Mouse (Mus musculus) brain, embryonic 14.5 days (tissue): ENCODE measurements at regions not wholly inside any gene's neighbourhood (a gene's known extent, or its start where the extent isn't known, plus 50 kb on each side); places are given as distances from the start of the nearest gene placed in this dataset.
A peak's percentile ranks its signal among the peaks of the same experiment; 100 is the strongest.

Source experiments
- DNase-seq: peaks from one replicate; pipeline ENCODE4 v3.0.0-alpha.2; 2011; ENCODE audit warnings: low read depth
- CTCF ChIP-seq: fragments of 200-500 bp; IDR thresholded peaks from 2 replicates; pipeline ENCODE4 v1.5.1; 2012; ENCODE audit warnings: inconsistent platforms, mild to moderate bottlenecking, moderate library complexity, borderline replicate concordance; ENCODE audit not compliant: insufficient read depth, insufficient read length; ENCODE audit errors: extremely low read depth
- POLR2A ChIP-seq: fragments of 200-500 bp; IDR thresholded peaks from 2 replicates; pipeline ENCODE4 v1.6.1; 2012; ENCODE audit warnings: mild to moderate bottlenecking, inconsistent platforms, borderline replicate concordance; ENCODE audit not compliant: poor library complexity, insufficient read depth, insufficient read length, severe bottlenecking; ENCODE audit errors: extremely low read depth

GRCm38 (mm10) chr15:18189622-18190308 is 629.0 kb upstream of the Cdh10 start:
- TF ChIP-seq CTCF (no peak), POLR2A (no peak)
- peak; percentile 96 for DNase-seq

DNA sequence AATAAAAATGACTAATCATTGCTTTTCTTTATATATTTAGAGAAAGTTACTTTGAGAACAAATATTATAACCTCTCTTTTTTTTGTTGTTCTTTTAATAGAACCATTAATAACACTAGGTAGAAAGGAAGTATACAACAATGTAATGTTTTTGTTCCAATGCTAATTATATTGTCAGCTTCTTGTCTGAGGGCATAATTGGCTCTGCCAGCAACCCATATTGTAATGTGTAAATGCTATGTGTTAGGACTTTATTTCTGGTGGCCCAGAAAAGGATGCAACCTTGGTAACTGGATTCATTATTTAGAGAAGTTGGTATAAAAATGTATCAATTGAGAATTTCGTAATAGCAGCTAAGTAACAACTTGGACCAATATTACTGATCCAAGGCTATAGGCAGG is 628.3 kb upstream of the Cdh10 start:
- DNase-seq = peak; percentile 64
- no peak for TF ChIP-seq CTCF
- no peak for TF ChIP-seq POLR2A

DNA sequence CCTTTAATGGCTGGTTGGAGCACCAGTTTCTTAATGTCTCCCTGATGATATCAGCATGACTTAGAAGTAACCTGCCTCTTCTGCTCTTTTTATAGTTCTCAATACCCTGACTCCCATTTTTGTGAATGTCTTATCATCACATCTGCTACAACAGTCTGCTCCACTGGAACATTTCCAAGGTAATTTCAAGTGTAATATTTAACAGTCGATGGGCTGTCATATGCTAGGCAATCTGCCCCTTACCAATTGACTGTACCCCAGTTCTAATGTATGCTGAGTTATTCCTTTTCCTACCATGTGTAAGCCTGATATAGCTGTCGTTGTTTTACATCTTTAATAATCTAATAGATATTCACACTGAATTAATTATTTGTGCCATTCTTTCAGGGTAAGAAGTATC is 607.6 kb upstream of the Cdh10 start:
- DNase-seq = peak; percentile 89
- no peak for TF ChIP-seq POLR2A
- TF ChIP-seq CTCF = no peak

- no peak for TF ChIP-seq POLR2A
- no peak for TF ChIP-seq CTCF
- DNase-seq = no peak
Observed at GRCm38 (mm10) chr15:18219913-18220312, 598.8 kb upstream of the Cdh10 start.
